Mouse (Mus musculus): Measurements from ENCODE around the gene Folr2. TPM values are rescaled to one million over a fixed set of nuclear protein-coding genes. Genes with fewer than 3 reads are reported as not detected.

Folr2 gene
- polyA plus RNA-seq, 1 experiment from 2014 or later = 0.33 TPM

GRCm38 (mm10) chr7:101896104-101897066 is 39.4 kb upstream of the Folr2 start:
- Histone ChIP-seq H3K36me3 (ENCODE audit: control insufficient read depth, insufficient read depth, low read length) (no peaks in the 10 kb centered on the region; the same call in 1 of the 2 replicates), H3K9ac (ENCODE audit: low read length) (peak overlapping the region; percentile 64), H3K4me2 (ENCODE audit: low read depth, severe bottlenecking) (peak overlapping the region; percentile 35), H3K27me3 (ENCODE audit: control insufficient read depth, insufficient read depth, low read length) (no peaks in the 10 kb centered on the region), H3K27ac (replicated peaks; ENCODE audit: low read depth, low read length) (peak overlapping the region; percentile 86), H3K4me1 (ENCODE audit: control insufficient read depth, insufficient read depth, low read length) (0 out of 2 replicates have a peak, but pooled peaks cover 2% of the 10 kb centered on the region), H3K4me3 (ENCODE audit: low read depth, low read length) (peak overlapping the region; percentile 55), H3K9me3 (ENCODE audit: control insufficient read depth, low read length) (no peaks in the 10 kb centered on the region)
- under 1% methylated on average over 57 of the region's 57 CpGs for WGBS
- DNase-seq (ENCODE audit: low spot score) = peak; percentile 96
- peak; percentile 99 for ATAC-seq (ENCODE audit: insufficient number of reproducible peaks, low FRiP score, low TSS enrichment, low read depth)

- Histone ChIP-seq H3K4me2 (ENCODE audit: low read depth, severe bottlenecking) (peak overlapping the region; percentile 35), H3K27ac (replicated peaks; ENCODE audit: low read depth, low read length) (no peak overlapping the region), H3K9ac (ENCODE audit: low read length) (peak overlapping the region; percentile 23; the same call in 1 of the 2 replicates), H3K27me3 (ENCODE audit: control insufficient read depth, insufficient read depth, low read length) (no peaks in the 10 kb centered on the region), H3K4me1 (ENCODE audit: control insufficient read depth, insufficient read depth, low read length) (no peaks in the 10 kb centered on the region), H3K36me3 (ENCODE audit: control insufficient read depth, insufficient read depth, low read length) (no peaks in the 10 kb centered on the region; the same call in 1 of the 2 replicates), H3K9me3 (ENCODE audit: control insufficient read depth, low read length) (no peaks in the 10 kb centered on the region), H3K4me3 (ENCODE audit: low read depth, low read length) (peak overlapping the region; percentile 55)
- ATAC-seq (ENCODE audit: insufficient number of reproducible peaks, low FRiP score, low TSS enrichment, low read depth) (no peak), DNase-seq (ENCODE audit: low spot score) (no peak)
- WGBS = 36% methylated on average over 9 of the region's 9 CpGs
Observed at GRCm38 (mm10) chr7:101895695-101896094, 38.7 kb upstream of the Folr2 start.

- Histone ChIP-seq H3K9me3 (ENCODE audit: control insufficient read depth, low read length) (no peaks in the 10 kb centered on the region), H3K4me1 (ENCODE audit: control insufficient read depth, insufficient read depth, low read length) (no peaks in the 10 kb centered on the region), H3K4me2 (ENCODE audit: low read depth, severe bottlenecking) (no peak overlapping the region), H3K36me3 (ENCODE audit: control insufficient read depth, insufficient read depth, low read length) (no peaks in the 10 kb centered on the region), H3K27me3 (ENCODE audit: control insufficient read depth, insufficient read depth, low read length) (no peaks in the 10 kb centered on the region), H3K27ac (replicated peaks; ENCODE audit: low read depth, low read length) (no peak overlapping the region), H3K9ac (ENCODE audit: low read length) (no peak overlapping the region), H3K4me3 (ENCODE audit: low read depth, low read length) (no peak overlapping the region)
- ATAC-seq (ENCODE audit: insufficient number of reproducible peaks, low FRiP score, low TSS enrichment, low read depth) (no peak), DNase-seq (ENCODE audit: low spot score) (no peak)
- WGBS = 84% methylated on average over 4 of the region's 4 CpGs
Observed at GRCm38 (mm10) chr7:101888460-101888859, 31.5 kb upstream of the Folr2 start.

GRCm38 (mm10) chr7:101886274-101886673 is 29.3 kb upstream of the Folr2 start:
- H3K27ac ChIP-seq (replicated peaks; ENCODE audit: low read depth, low read length) = no peak overlapping the region
- H3K4me3 ChIP-seq (ENCODE audit: low read depth, low read length) = no peak overlapping the region
- ATAC-seq (ENCODE audit: insufficient number of reproducible peaks, low FRiP score, low TSS enrichment, low read depth) = no peak
- H3K4me1 ChIP-seq (ENCODE audit: control insufficient read depth, insufficient read depth, low read length) = no peaks in the 10 kb centered on the region
- H3K36me3 ChIP-seq (ENCODE audit: control insufficient read depth, insufficient read depth, low read length) = no peaks in the 10 kb centered on the region
- H3K27me3 ChIP-seq (ENCODE audit: control insufficient read depth, insufficient read depth, low read length) = no peaks in the 10 kb centered on the region
- H3K9me3 ChIP-seq (ENCODE audit: control insufficient read depth, low read length) = no peaks in the 10 kb centered on the region
- H3K4me2 ChIP-seq (ENCODE audit: low read depth, severe bottlenecking) = no peak overlapping the region
- H3K9ac ChIP-seq (ENCODE audit: low read length) = no peak overlapping the region
- no peak for DNase-seq (ENCODE audit: low spot score)
- WGBS = 87% methylated on average over 6 of the region's 6 CpGs

GRCm38 (mm10) chr7:101884160-101884559 is 27.2 kb upstream of the Folr2 start:
- WGBS = 96% methylated on average over 4 of the region's 4 CpGs
- ATAC-seq (ENCODE audit: insufficient number of reproducible peaks, low FRiP score, low TSS enrichment, low read depth) (no peak), DNase-seq (ENCODE audit: low spot score) (no peak)
- Histone ChIP-seq H3K9me3 (ENCODE audit: control insufficient read depth, low read length) (no peaks in the 10 kb centered on the region), H3K27ac (replicated peaks; ENCODE audit: low read depth, low read length) (no peak overlapping the region), H3K4me3 (ENCODE audit: low read depth, low read length) (no peak overlapping the region), H3K9ac (ENCODE audit: low read length) (no peak overlapping the region), H3K4me1 (ENCODE audit: control insufficient read depth, insufficient read depth, low read length) (no peaks in the 10 kb centered on the region), H3K27me3 (ENCODE audit: control insufficient read depth, insufficient read depth, low read length) (no peaks in the 10 kb centered on the region), H3K4me2 (ENCODE audit: low read depth, severe bottlenecking) (no peak overlapping the region), H3K36me3 (ENCODE audit: control insufficient read depth, insufficient read depth, low read length) (no peaks in the 10 kb centered on the region)

GRCm38 (mm10) chr7:101882413-101883154 is 25.6 kb upstream of the Folr2 start:
- 74% methylated on average over 9 of the region's 9 CpGs for WGBS
- Histone ChIP-seq H3K9me3 (ENCODE audit: control insufficient read depth, low read length) (no peaks in the 10 kb centered on the region), H3K4me2 (ENCODE audit: low read depth, severe bottlenecking) (no peak overlapping the region), H3K27ac (replicated peaks; ENCODE audit: low read depth, low read length) (no peak overlapping the region), H3K9ac (ENCODE audit: low read length) (no peak overlapping the region; the same call in 1 of the 2 replicates), H3K27me3 (ENCODE audit: control insufficient read depth, insufficient read depth, low read length) (no peaks in the 10 kb centered on the region), H3K36me3 (ENCODE audit: control insufficient read depth, insufficient read depth, low read length) (no peaks in the 10 kb centered on the region), H3K4me3 (ENCODE audit: low read depth, low read length) (no peak overlapping the region), H3K4me1 (ENCODE audit: control insufficient read depth, insufficient read depth, low read length) (no peaks in the 10 kb centered on the region)
- DNase-seq (ENCODE audit: low spot score) = no peak
- no peak for ATAC-seq (ENCODE audit: insufficient number of reproducible peaks, low FRiP score, low TSS enrichment, low read depth)

GRCm38 (mm10) chr7:101880855-101881254 is 23.9 kb upstream of the Folr2 start:
- H3K9ac ChIP-seq (ENCODE audit: low read length) = no peak overlapping the region
- H3K4me2 ChIP-seq (ENCODE audit: low read depth, severe bottlenecking) = no peak overlapping the region
- H3K4me1 ChIP-seq (ENCODE audit: control insufficient read depth, insufficient read depth, low read length) = no peaks in the 10 kb centered on the region
- no peak overlapping the region for H3K27ac ChIP-seq (replicated peaks; ENCODE audit: low read depth, low read length)
- H3K4me3 ChIP-seq (ENCODE audit: low read depth, low read length) = no peak overlapping the region
- H3K36me3 ChIP-seq (ENCODE audit: control insufficient read depth, insufficient read depth, low read length) = no peaks in the 10 kb centered on the region
- no peak for ATAC-seq (ENCODE audit: insufficient number of reproducible peaks, low FRiP score, low TSS enrichment, low read depth)
- H3K9me3 ChIP-seq (ENCODE audit: control insufficient read depth, low read length) = no peaks in the 10 kb centered on the region
- no peak for DNase-seq (ENCODE audit: low spot score)
- no peaks in the 10 kb centered on the region for H3K27me3 ChIP-seq (ENCODE audit: control insufficient read depth, insufficient read depth, low read length)
- WGBS = 76% methylated on average over 4 of the region's 4 CpGs

GRCm38 (mm10) chr7:101875978-101876377 is 19.0 kb upstream of the Folr2 start:
- Histone ChIP-seq H3K27ac (replicated peaks; ENCODE audit: low read depth, low read length) (no peak overlapping the region), H3K4me3 (ENCODE audit: low read depth, low read length) (no peak overlapping the region), H3K4me2 (ENCODE audit: low read depth, severe bottlenecking) (no peak overlapping the region), H3K27me3 (ENCODE audit: control insufficient read depth, insufficient read depth, low read length) (no peaks in the 10 kb centered on the region), H3K36me3 (ENCODE audit: control insufficient read depth, insufficient read depth, low read length) (no peaks in the 10 kb centered on the region), H3K9me3 (ENCODE audit: control insufficient read depth, low read length) (no peaks in the 10 kb centered on the region), H3K4me1 (ENCODE audit: control insufficient read depth, insufficient read depth, low read length) (no peaks in the 10 kb centered on the region), H3K9ac (ENCODE audit: low read length) (no peak overlapping the region)
- no peak for DNase-seq (ENCODE audit: low spot score)
- ATAC-seq (ENCODE audit: insufficient number of reproducible peaks, low FRiP score, low TSS enrichment, low read depth) = no peak
- 94% methylated on average over 1 of the region's 1 CpGs for WGBS

Data from limb, embryonic 11.5 days (tissue).